Mouse (Mus musculus): ENCODE measurements around the gene Slc30a1.

DNA sequence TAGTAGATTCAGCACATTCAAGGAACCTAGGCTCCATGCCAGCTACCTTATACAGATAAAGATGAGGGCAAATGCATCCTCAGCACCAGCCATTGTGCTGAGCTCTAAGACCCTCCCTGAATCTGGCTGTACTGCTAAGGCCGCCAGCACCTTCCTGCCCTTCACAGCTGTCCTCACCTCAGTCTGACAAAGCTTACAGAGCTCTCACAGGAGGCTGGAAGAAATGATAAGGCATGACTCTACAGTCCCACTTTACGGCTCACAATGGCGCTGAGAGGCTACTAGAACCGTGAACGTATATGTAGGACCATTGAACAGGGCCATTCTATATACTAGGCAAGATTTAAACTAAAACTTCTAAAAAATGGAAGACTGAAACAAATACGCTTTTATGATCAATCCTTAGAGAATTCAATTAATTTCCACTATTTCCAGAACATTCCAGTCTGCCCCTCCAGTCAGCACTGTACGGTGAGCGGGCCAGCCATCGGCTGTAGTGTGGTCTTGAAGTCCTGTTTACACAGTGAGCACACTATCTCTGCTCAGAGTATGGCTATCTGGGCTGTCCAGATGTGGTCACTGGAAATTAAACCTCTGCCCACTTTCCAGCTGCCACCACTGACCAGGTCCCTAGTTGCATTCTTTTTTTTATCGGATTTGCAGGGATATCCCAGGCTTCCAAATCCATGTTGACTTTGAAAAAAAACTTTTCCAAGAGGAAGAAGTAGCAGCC is 23.9 kb upstream of the Slc30a1 start:
- TF ChIP-seq CTCF (IDR thresholded peaks at IDR 0.05; ENCODE audit: borderline replicate concordance, insufficient read depth, low read depth, low read length) (no peak), POLR2A (IDR thresholded peaks at IDR 0.05; ENCODE audit: borderline replicate concordance, insufficient read depth, low read length) (no peak)
